Mouse (Mus musculus): ENCODE measurements around the gene Gmppa. TPM values are rescaled to one million over a fixed set of nuclear protein-coding genes. Genes with fewer than 3 reads are reported as not detected.

Gmppa gene
- polyA plus RNA-seq, 2 experiments, result 74.9 to 144 TPM

DNA sequence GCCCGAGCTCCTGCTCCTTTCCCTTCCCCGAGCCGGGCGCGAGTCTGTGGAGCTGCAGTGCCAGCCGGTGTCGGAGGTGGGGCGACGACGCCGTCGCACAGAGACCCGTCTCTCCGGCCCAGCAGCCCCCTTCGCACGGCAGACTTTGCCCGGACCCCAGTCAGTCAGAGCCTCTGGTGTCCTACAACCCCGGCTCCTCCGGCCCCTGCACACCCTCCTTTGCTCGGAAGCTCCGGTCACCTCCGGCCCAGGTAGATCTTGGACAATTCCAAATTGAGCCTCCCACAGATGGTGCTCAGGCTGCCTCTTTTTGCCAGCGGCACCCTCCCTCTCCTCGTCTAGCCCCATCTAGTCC is 43.9 kb downstream of the Gmppa start:
- H3K9me3 ChIP-seq (ENCODE audit: control insufficient read depth, low read length), result no peaks in the 10 kb centered on the region
- ATAC-seq (ENCODE audit: low FRiP score, low read depth) (no peak; the same call in 1 of the 2 replicates), DNase-seq (ENCODE audit: low spot score) (no peak)
- no peak overlapping the region for H3K27ac ChIP-seq (replicated peaks; ENCODE audit: low read depth, low read length)
- H3K4me2 ChIP-seq (replicated peaks; ENCODE audit: low read depth, low read length, severe bottlenecking), result peak overlapping the region; percentile 75
- H3K4me1 ChIP-seq (ENCODE audit: control insufficient read depth, insufficient read depth, low read length), result peaks cover 16% of the 10 kb centered on the region
- H3K27me3 ChIP-seq (ENCODE audit: control insufficient read depth, insufficient read depth, low read length), result peaks cover 18% of the 10 kb centered on the region
- no peak for TF ChIP-seq POLR2A (IDR thresholded peaks at IDR 0.05; ENCODE audit: borderline replicate concordance, extremely low read depth, insufficient read depth, insufficient read length)
- WGBS, result 2% methylated on average over 14 of the region's 24 CpGs
- peaks cover 21% of the 10 kb centered on the region for H3K36me3 ChIP-seq (ENCODE audit: control insufficient read depth, insufficient read depth, low read length)
- H3K4me3 ChIP-seq (replicated peaks; ENCODE audit: low read length), result peak overlapping the region; percentile 68
- no peak overlapping the region for H3K9ac ChIP-seq (ENCODE audit: low read depth, low read length, severe bottlenecking)

DNA sequence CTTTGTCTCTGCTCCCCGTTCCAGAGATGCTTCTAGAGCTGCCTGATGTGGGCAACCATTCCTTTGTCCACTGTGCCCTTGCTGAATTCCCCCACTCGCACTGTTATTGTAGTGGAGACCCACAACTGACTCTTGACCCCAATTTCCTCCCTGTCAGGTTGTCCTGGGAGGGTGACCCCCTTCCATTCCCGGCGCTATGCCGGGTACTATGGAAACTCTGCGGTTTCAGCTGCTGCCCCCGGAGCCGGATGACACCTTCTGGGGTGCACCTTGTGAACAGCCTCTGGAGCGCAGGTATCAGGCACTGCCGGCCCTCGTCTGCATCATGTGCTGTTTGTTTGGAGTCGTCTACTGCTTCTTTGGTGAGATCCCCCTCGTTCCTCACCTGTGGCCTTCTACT is 44.3 kb downstream of the Gmppa start:
- H3K4me3 ChIP-seq (replicated peaks; ENCODE audit: low read length), result peak overlapping the region; percentile 68
- ATAC-seq (ENCODE audit: low FRiP score, low read depth) (no peak), DNase-seq (ENCODE audit: low spot score) (no peak)
- TF ChIP-seq POLR2A (IDR thresholded peaks at IDR 0.05; ENCODE audit: borderline replicate concordance, extremely low read depth, insufficient read depth, insufficient read length), result no peak
- peaks cover 22% of the 10 kb centered on the region for H3K27me3 ChIP-seq (ENCODE audit: control insufficient read depth, insufficient read depth, low read length)
- peaks cover 17% of the 10 kb centered on the region for H3K36me3 ChIP-seq (ENCODE audit: control insufficient read depth, insufficient read depth, low read length)
- H3K27ac ChIP-seq (replicated peaks; ENCODE audit: low read depth, low read length), result no peak overlapping the region
- H3K4me2 ChIP-seq (replicated peaks; ENCODE audit: low read depth, low read length, severe bottlenecking), result peak overlapping the region; percentile 75; the same call in 1 of the 2 replicates
- WGBS, result 22% methylated on average over 13 of the region's 13 CpGs
- H3K4me1 ChIP-seq (ENCODE audit: control insufficient read depth, insufficient read depth, low read length), result peaks cover 16% of the 10 kb centered on the region
- H3K9ac ChIP-seq (ENCODE audit: low read depth, low read length, severe bottlenecking), result no peak overlapping the region
- no peaks in the 10 kb centered on the region for H3K9me3 ChIP-seq (ENCODE audit: control insufficient read depth, low read length)

DNA sequence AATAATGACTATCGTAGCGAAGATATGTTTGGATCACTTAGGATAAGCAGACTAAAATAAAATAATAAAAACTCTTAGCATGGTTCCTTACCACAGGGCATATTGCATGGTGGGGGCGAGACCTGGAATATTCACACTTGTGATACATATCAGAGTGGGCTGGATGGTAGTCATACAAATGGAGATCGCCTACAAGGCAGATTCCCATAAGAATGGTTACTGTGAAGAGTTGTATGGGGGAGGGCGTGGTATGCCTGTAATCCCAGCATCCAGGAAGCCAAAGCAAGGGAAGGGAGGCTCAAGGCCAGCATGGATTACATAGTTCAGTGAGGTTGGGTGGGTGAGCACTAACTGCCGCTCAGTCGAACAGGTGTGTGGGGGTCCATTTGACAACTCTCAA is 45.0 kb downstream of the Gmppa start:
- Histone ChIP-seq H3K4me1 (ENCODE audit: control insufficient read depth, insufficient read depth, low read length) (peaks cover 16% of the 10 kb centered on the region), H3K4me3 (replicated peaks; ENCODE audit: low read length) (no peak overlapping the region), H3K4me2 (replicated peaks; ENCODE audit: low read depth, low read length, severe bottlenecking) (no peak overlapping the region), H3K27ac (replicated peaks; ENCODE audit: low read depth, low read length) (no peak overlapping the region), H3K9me3 (ENCODE audit: control insufficient read depth, low read length) (no peaks in the 10 kb centered on the region), H3K9ac (ENCODE audit: low read depth, low read length, severe bottlenecking) (no peak overlapping the region), H3K27me3 (ENCODE audit: control insufficient read depth, insufficient read depth, low read length) (peaks cover 29% of the 10 kb centered on the region), H3K36me3 (ENCODE audit: control insufficient read depth, insufficient read depth, low read length) (peaks cover 10% of the 10 kb centered on the region)
- TF ChIP-seq POLR2A (IDR thresholded peaks at IDR 0.05; ENCODE audit: borderline replicate concordance, extremely low read depth, insufficient read depth, insufficient read length), result no peak
- DNase-seq (ENCODE audit: low spot score) (no peak), ATAC-seq (ENCODE audit: low FRiP score, low read depth) (no peak)
- WGBS, result 84% methylated on average over 7 of the region's 7 CpGs

DNA sequence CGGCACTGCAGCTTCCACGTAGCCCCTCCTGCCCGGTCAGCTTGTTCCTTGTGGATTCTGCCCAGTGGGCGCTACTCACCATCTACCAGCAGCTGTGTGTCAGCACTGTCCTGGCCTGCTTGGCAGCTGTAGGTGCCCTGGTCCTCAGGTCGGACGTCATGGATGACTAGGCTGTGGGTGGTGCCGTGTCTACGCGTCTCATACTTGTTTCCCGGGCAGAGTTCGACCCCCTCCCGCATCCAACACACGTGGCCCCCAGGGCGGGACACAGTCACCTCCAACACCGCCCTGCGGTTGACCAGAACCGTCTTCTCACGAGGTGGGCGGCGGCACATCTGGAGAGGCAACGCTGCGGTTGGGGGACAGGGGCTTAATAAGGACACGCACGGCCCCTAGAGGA is 50.8 kb downstream of the Gmppa start:
- Histone ChIP-seq H3K4me2 (replicated peaks; ENCODE audit: low read depth, low read length, severe bottlenecking) (peak overlapping the region; percentile 53; the same call in 1 of the 2 replicates), H3K27ac (replicated peaks; ENCODE audit: low read depth, low read length) (no peak overlapping the region), H3K4me1 (ENCODE audit: control insufficient read depth, insufficient read depth, low read length) (peaks cover 9% of the 10 kb centered on the region), H3K36me3 (ENCODE audit: control insufficient read depth, insufficient read depth, low read length) (peaks cover 33% of the 10 kb centered on the region), H3K9ac (ENCODE audit: low read depth, low read length, severe bottlenecking) (no peak overlapping the region), H3K27me3 (ENCODE audit: control insufficient read depth, insufficient read depth, low read length) (peaks cover 43% of the 10 kb centered on the region), H3K9me3 (ENCODE audit: control insufficient read depth, low read length) (no peaks in the 10 kb centered on the region), H3K4me3 (replicated peaks; ENCODE audit: low read length) (no peak overlapping the region; the same call in 1 of the 2 replicates)
- ATAC-seq (ENCODE audit: low FRiP score, low read depth), result no peak
- WGBS, result 7% methylated on average over 24 of the region's 24 CpGs
- DNase-seq (ENCODE audit: low spot score), result no peak
- TF ChIP-seq POLR2A (IDR thresholded peaks at IDR 0.05; ENCODE audit: borderline replicate concordance, extremely low read depth, insufficient read depth, insufficient read length), result no peak

DNA sequence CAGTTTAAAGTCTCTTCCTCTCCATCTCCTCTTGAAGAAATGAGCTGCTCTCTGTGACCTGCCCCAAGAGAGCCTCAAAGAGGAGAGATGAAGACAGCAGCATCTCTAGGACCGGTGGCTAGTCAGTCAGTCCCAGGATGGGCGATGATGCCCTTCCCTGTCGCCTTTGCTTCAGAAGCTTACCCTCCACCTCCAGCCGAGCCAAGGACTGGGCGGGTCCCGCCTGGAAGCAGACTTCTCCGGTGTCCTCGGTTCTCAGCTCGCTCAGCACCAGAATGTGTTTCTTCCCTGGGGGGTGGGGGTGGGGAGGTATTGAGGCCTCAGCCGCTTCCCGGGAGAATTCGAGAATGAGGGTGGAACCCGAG is 51.3 kb downstream of the Gmppa start:
- Histone ChIP-seq H3K4me1 (ENCODE audit: control insufficient read depth, insufficient read depth, low read length) (peaks cover 9% of the 10 kb centered on the region), H3K27me3 (ENCODE audit: control insufficient read depth, insufficient read depth, low read length) (peaks cover 43% of the 10 kb centered on the region)
- DNase-seq (ENCODE audit: low spot score), result no peak

More for the DNA sequence above, 51.3 kb downstream of the Gmppa start:
- H3K4me2 ChIP-seq (replicated peaks; ENCODE audit: low read depth, low read length, severe bottlenecking), result peak overlapping the region; percentile 53
- H3K36me3 ChIP-seq (ENCODE audit: control insufficient read depth, insufficient read depth, low read length), result peaks cover 37% of the 10 kb centered on the region
- H3K4me3 ChIP-seq (replicated peaks; ENCODE audit: low read length), result peak overlapping the region; percentile 48
- no peak overlapping the region for H3K27ac ChIP-seq (replicated peaks; ENCODE audit: low read depth, low read length)
- no peak for TF ChIP-seq POLR2A (IDR thresholded peaks at IDR 0.05; ENCODE audit: borderline replicate concordance, extremely low read depth, insufficient read depth, insufficient read length)
- H3K9ac ChIP-seq (ENCODE audit: low read depth, low read length, severe bottlenecking), result no peak overlapping the region
- 1% methylated on average over 13 of the region's 13 CpGs for WGBS
- ATAC-seq (ENCODE audit: low FRiP score, low read depth), result no peak
- H3K9me3 ChIP-seq (ENCODE audit: control insufficient read depth, low read length), result no peaks in the 10 kb centered on the region

Data from limb, embryonic 14.5 days (tissue).